Mouse (Mus musculus) stomach, embryonic 16.5 days (tissue): ENCODE data around the gene Caln1. TPM values are rescaled to one million over a fixed set of nuclear protein-coding genes. Genes with fewer than 3 reads are reported as not detected.

Experiments
- ATAC-seq: fragments of 200-750 bp; cut with Nextera tagmentation; 2 replicates; pipeline ENCODE4 v1.8.0; 2017; ENCODE audit warnings: moderate number of reproducible peaks, moderate TSS enrichment; ENCODE audit not compliant: insufficient read depth, low FRiP score
- H3K27ac ChIP-seq: fragments of 300-500 bp; sonication (generic); 2 replicates; pipeline ENCODE4 v1.5.1; 2014; ENCODE audit warnings: low read length
- H3K27me3 ChIP-seq: fragments of 300-500 bp; sonication (generic); 2 replicates; pipeline ENCODE4 v1.6.1; 2014; ENCODE audit warnings: low read length, control low read depth, mixed read lengths; ENCODE audit not compliant: control insufficient read depth, insufficient read depth
- H3K36me3 ChIP-seq: fragments of 300-500 bp; sonication (generic); 2 replicates; pipeline ENCODE4 v1.6.1; 2014; ENCODE audit warnings: low read length; ENCODE audit not compliant: control insufficient read depth, insufficient read depth
- H3K4me1 ChIP-seq: fragments of 300-500 bp; sonication (generic); 2 replicates; pipeline ENCODE4 v1.6.1; 2014; ENCODE audit warnings: low read length, control low read depth, mixed read lengths; ENCODE audit not compliant: control insufficient read depth, insufficient read depth
- H3K4me2 ChIP-seq: fragments of 300-500 bp; sonication (generic); 2 replicates; pipeline ENCODE4 v1.6.1; 2014; ENCODE audit warnings: low read depth, low read length, mixed read lengths
- H3K4me3 ChIP-seq: fragments of 300-500 bp; sonication (generic); replicated peaks from 2 replicates; pipeline ENCODE4 v1.5.1; 2014; ENCODE audit warnings: mild to moderate bottlenecking, low read length
- H3K9ac ChIP-seq: fragments of 300-500 bp; sonication (generic); 2 replicates; pipeline ENCODE4 v1.6.1; 2014; ENCODE audit warnings: low read length
- H3K9me3 ChIP-seq: fragments of 300-500 bp; sonication (generic); replicated peaks from 2 replicates; pipeline ENCODE4 v1.6.1; 2016; ENCODE audit warnings: low read length, control low read depth; ENCODE audit not compliant: control insufficient read depth
- WGBS: fragments of 180-500 bp; shearing (Covaris S2); extraction: QIAGEN DNeasy Blood & Tissue Kit; methylation state at CpG from one replicate; pipeline ENCODE4 v1.1.7; 2014; 5-methylcytosine and 5-hydroxymethylcytosine counted together
- polyA plus RNA-seq: library from polyadenylated mRNA; unstranded; fragments of >200 nt; fragmentation: Nextera tagmentation; extraction: Ambion mirVana; gene quantifications from 2 replicates; pipeline ENCODE4 v1.2.1, GENCODE M21; 2015

The Caln1 gene
- polyA plus RNA-seq, 1 experiment from 2014 or later: 0.23 TPM

GRCm38 (mm10) chr5:130480290-130480689, 111.0 kb downstream of the Caln1 start:
- no peak for ATAC-seq
- WGBS: 61% methylated on average over 1 of the region's 1 CpGs

GRCm38 (mm10) chr5:130491471-130491870, 122.2 kb downstream of the Caln1 start:
- no peak overlapping the region for H3K9ac ChIP-seq
- WGBS: 80% methylated on average over 5 of the region's 5 CpGs
- H3K4me3 ChIP-seq: no peak overlapping the region
- H3K4me2 ChIP-seq: no peak overlapping the region
- no peak for ATAC-seq
- no peaks in the 10 kb centered on the region for H3K27me3 ChIP-seq
- H3K27ac ChIP-seq: no peak overlapping the region
- no peaks in the 10 kb centered on the region for H3K36me3 ChIP-seq
- no peaks in the 10 kb centered on the region for H3K4me1 ChIP-seq
- no peaks in the 10 kb centered on the region for H3K9me3 ChIP-seq

More at GRCm38 (mm10) chr5:130480290-130480689, 111.0 kb downstream of the Caln1 start:
- H3K4me3 ChIP-seq: no peak overlapping the region
- H3K4me2 ChIP-seq: no peak overlapping the region
- H3K9me3 ChIP-seq: no peaks in the 10 kb centered on the region
- no peaks in the 10 kb centered on the region for H3K27me3 ChIP-seq
- no peak overlapping the region for H3K27ac ChIP-seq
- no peak overlapping the region for H3K9ac ChIP-seq
- no peaks in the 10 kb centered on the region for H3K4me1 ChIP-seq
- H3K36me3 ChIP-seq: no peaks in the 10 kb centered on the region

- Histone ChIP-seq H3K4me2 (no peak overlapping the region), H3K27ac (no peak overlapping the region), H3K27me3 (no peaks in the 10 kb centered on the region), H3K4me3 (no peak overlapping the region), H3K9ac (no peak overlapping the region), H3K4me1 (no peaks in the 10 kb centered on the region), H3K36me3 (no peaks in the 10 kb centered on the region), H3K9me3 (no peaks in the 10 kb centered on the region)
- WGBS: 86% methylated on average over 7 of the region's 7 CpGs
- ATAC-seq: no peak
Measured at GRCm38 (mm10) chr5:130492305-130492704, 123.0 kb downstream of the Caln1 start.

GRCm38 (mm10) chr5:130502541-130502940, 133.3 kb downstream of the Caln1 start:
- Histone ChIP-seq H3K27ac (no peak overlapping the region), H3K4me2 (no peak overlapping the region), H3K9me3 (no peaks in the 10 kb centered on the region), H3K9ac (no peak overlapping the region), H3K4me3 (no peak overlapping the region), H3K27me3 (no peaks in the 10 kb centered on the region), H3K4me1 (no peaks in the 10 kb centered on the region), H3K36me3 (no peaks in the 10 kb centered on the region)
- ATAC-seq: no peak
- 77% methylated on average over 9 of the region's 9 CpGs for WGBS

GRCm38 (mm10) chr5:130504891-130505290, 135.6 kb downstream of the Caln1 start:
- Histone ChIP-seq H3K4me3 (no peak overlapping the region), H3K4me2 (no peak overlapping the region), H3K27ac (no peak overlapping the region), H3K36me3 (no peaks in the 10 kb centered on the region), H3K27me3 (no peaks in the 10 kb centered on the region), H3K4me1 (no peaks in the 10 kb centered on the region), H3K9me3 (no peaks in the 10 kb centered on the region), H3K9ac (no peak overlapping the region)
- no peak for ATAC-seq
- 84% methylated on average over 5 of the region's 5 CpGs for WGBS

GRCm38 (mm10) chr5:130510516-130510915, 141.3 kb downstream of the Caln1 start:
- Histone ChIP-seq H3K9ac (no peak overlapping the region), H3K9me3 (no peaks in the 10 kb centered on the region), H3K4me3 (no peak overlapping the region), H3K4me1 (no peaks in the 10 kb centered on the region), H3K27ac (no peak overlapping the region), H3K36me3 (no peaks in the 10 kb centered on the region), H3K27me3 (no peaks in the 10 kb centered on the region), H3K4me2 (no peak overlapping the region)
- ATAC-seq: no peak
- 90% methylated on average over 2 of the region's 2 CpGs for WGBS

- no peak for ATAC-seq
Measured at GRCm38 (mm10) chr5:130515395-130515794, 146.1 kb downstream of the Caln1 start.

GRCm38 (mm10) chr5:130520527-130520926, 151.3 kb downstream of the Caln1 start:
- 66% methylated on average over 2 of the region's 2 CpGs for WGBS
- H3K4me1 ChIP-seq: no peaks in the 10 kb centered on the region
- no peak overlapping the region for H3K4me3 ChIP-seq
- no peaks in the 10 kb centered on the region for H3K9me3 ChIP-seq
- H3K36me3 ChIP-seq: no peaks in the 10 kb centered on the region
- ATAC-seq: no peak
- H3K27me3 ChIP-seq: no peaks in the 10 kb centered on the region
- no peak overlapping the region for H3K4me2 ChIP-seq
- no peak overlapping the region for H3K9ac ChIP-seq
- no peak overlapping the region for H3K27ac ChIP-seq

More at GRCm38 (mm10) chr5:130515395-130515794, 146.1 kb downstream of the Caln1 start:
- Histone ChIP-seq H3K4me3 (no peak overlapping the region), H3K4me2 (no peak overlapping the region), H3K27ac (no peak overlapping the region), H3K36me3 (no peaks in the 10 kb centered on the region), H3K27me3 (no peaks in the 10 kb centered on the region), H3K4me1 (no peaks in the 10 kb centered on the region), H3K9me3 (no peaks in the 10 kb centered on the region), H3K9ac (no peak overlapping the region)
- 80% methylated on average over 6 of the region's 6 CpGs for WGBS

- Histone ChIP-seq H3K4me2 (no peak overlapping the region), H3K9ac (no peak overlapping the region), H3K27me3 (no peaks in the 10 kb centered on the region), H3K9me3 (no peaks in the 10 kb centered on the region), H3K4me1 (no peaks in the 10 kb centered on the region), H3K36me3 (no peaks in the 10 kb centered on the region), H3K27ac (no peak overlapping the region), H3K4me3 (no peak overlapping the region)
- 88% methylated on average over 2 of the region's 2 CpGs for WGBS
- ATAC-seq: no peak
Measured at GRCm38 (mm10) chr5:130527416-130527815, 158.2 kb downstream of the Caln1 start.

GRCm38 (mm10) chr5:130547496-130547895, 178.2 kb downstream of the Caln1 start:
- Histone ChIP-seq H3K9ac (no peak overlapping the region), H3K36me3 (no peaks in the 10 kb centered on the region), H3K4me2 (no peak overlapping the region), H3K9me3 (no peaks in the 10 kb centered on the region), H3K4me1 (no peaks in the 10 kb centered on the region), H3K27me3 (no peaks in the 10 kb centered on the region), H3K4me3 (no peak overlapping the region), H3K27ac (no peak overlapping the region)
- WGBS: 78% methylated on average over 5 of the region's 5 CpGs
- no peak for ATAC-seq
